Mouse (Mus musculus) olfactory bulb, adult 2 months (tissue): ENCODE data around the gene Snrnp35.

Experiments used
- CTCF ChIP-seq: fragments of 200-500 bp; IDR thresholded peaks from 2 replicates; pipeline ENCODE4 v1.5.1; 2012; ENCODE audit warnings: low read depth, mild to moderate bottlenecking, low read length, moderate library complexity; ENCODE audit not compliant: insufficient read depth
- POLR2A ChIP-seq: fragments of 200-500 bp; IDR thresholded peaks from 2 replicates; pipeline ENCODE4 v1.6.1; 2012; ENCODE audit warnings: mild to moderate bottlenecking, low read depth, low read length, moderate library complexity; ENCODE audit not compliant: insufficient read depth

- TF ChIP-seq CTCF (no peak), POLR2A (no peak)
Measured at GRCm38 (mm10) chr5:124450051-124450450, 32.9 kb upstream of the Snrnp35 start.
